In genomic region chr4:44981974-44982287, GRCm38 (mm10) we compare ENCODE assay signal across 8 mouse cellular contexts. TPM values are rescaled to one million over a fixed set of nuclear protein-coding genes. Genes with fewer than 3 reads are reported as not detected.
DNase-seq lines count a peak whose midpoint lies in the region; ATAC-seq and TF ChIP-seq lines count a peak whose summit lies in the region.

No protein-coding gene starts in this region.

- no peaks in the 10 kb centered on the region for H3K27me3 ChIP-seq in heart, postnatal 0 days (ENCODE audit: control insufficient read depth, insufficient read depth, low read length)
- H3K27me3 ChIP-seq in limb, embryonic 15.5 days = no peaks in the 10 kb centered on the region

- peak overlapping the region; percentile 69 for H3K9ac ChIP-seq in heart, postnatal 0 days (replicated peaks; ENCODE audit: low read depth, low read length)
- H3K9ac ChIP-seq in limb, embryonic 15.5 days = peak overlapping the region; percentile 63; the same call in 1 of the 2 replicates

- peak; percentile 54 for DNase-seq in adrenal gland, adult 2 months
- DNase-seq in adrenal gland, postnatal 36 days = no peak
- peak; percentile 43 for DNase-seq in 3134 (ENCODE audit: extremely low read depth, insufficient read length, low spot score)
- peak; percentile 7 for DNase-seq in heart, postnatal 0 days (ENCODE audit: low spot score)
- no peak for DNase-seq in layer of hippocampus, postnatal 10 days (ENCODE audit: low spot score in 2 of 2)
- no peak for DNase-seq in urinary bladder, postnatal 10 days (ENCODE audit: low spot score)
- no peak for DNase-seq in adrenal gland, adult (ENCODE audit: inconsistent age in 2 of 2, low spot score in 1 of 2)

- peaks cover 32% of the 10 kb centered on the region for H3K4me1 ChIP-seq in heart, postnatal 0 days (ENCODE audit: control insufficient read depth, insufficient read depth)
- peaks cover 29% of the 10 kb centered on the region for H3K4me1 ChIP-seq in limb, embryonic 15.5 days

- H3K36me3 ChIP-seq in heart, postnatal 0 days (replicated peaks; ENCODE audit: control insufficient read depth, insufficient read depth, low read length) = peaks cover 30% of the 10 kb centered on the region
- H3K36me3 ChIP-seq in limb, embryonic 15.5 days = peaks cover 26% of the 10 kb centered on the region; the same call in 1 of the 2 replicates

- H3K4me3 ChIP-seq in heart, postnatal 0 days (ENCODE audit: low read depth, low read length) = peak overlapping the region; percentile 71
- peak overlapping the region; percentile 78 for H3K4me3 ChIP-seq in limb, embryonic 15.5 days

- H3K27ac ChIP-seq in heart, postnatal 0 days (ENCODE audit: low read depth) = peak overlapping the region; percentile 89
- H3K27ac ChIP-seq in limb, embryonic 15.5 days = peak overlapping the region; percentile 87

- no peak for TF ChIP-seq EP300 in heart, postnatal 0 days (IDR thresholded peaks at IDR 0.05; ENCODE audit: low read depth)

- no peaks in the 10 kb centered on the region for H3K9me3 ChIP-seq in heart, postnatal 0 days (replicated peaks; ENCODE audit: control insufficient read depth, low read length)
- no peaks in the 10 kb centered on the region for H3K9me3 ChIP-seq in limb, embryonic 15.5 days

- no peak for ATAC-seq in heart, postnatal 0 days (ENCODE audit: insufficient read depth, low read depth)
- no peak for ATAC-seq in limb, embryonic 15.5 days (ENCODE audit: insufficient number of reproducible peaks, low FRiP score, low TSS enrichment, low read depth)

- peak overlapping the region; percentile 79 for H3K4me2 ChIP-seq in heart, postnatal 0 days (ENCODE audit: low read depth, low read length)
- peak overlapping the region; percentile 83 for H3K4me2 ChIP-seq in limb, embryonic 15.5 days

- 21% methylated on average over 5 of the region's 5 CpGs for WGBS in heart, postnatal 0 days
- 19% methylated on average over 5 of the region's 5 CpGs for WGBS in limb, embryonic 15.5 days

- no peak for TF ChIP-seq CTCF in heart, postnatal 0 days (IDR thresholded peaks at IDR 0.05; ENCODE audit: low read depth)

RNA-seq across cellular contexts. Expression of gene Grhpr, which starts 0.7 kb away (rescaled TPM):
- total RNA-seq in adrenal gland, adult 2 months (2021) = 100 to 1,000 TPM; 139 to 220 TPM
- 280 and 300 TPM in 2 replicates for polyA plus RNA-seq in adrenal gland, adult 2 months (2012; rRNA removed)
- 100 to 1,000 TPM; 176 to 181 TPM for total RNA-seq in adrenal gland, postnatal 36 days (2021)
- total RNA-seq in heart, postnatal 0 days (2014; rRNA removed; ENCODE audit: low replicate concordance) = 88.4 and 147 TPM in 2 replicates
- 103 and 108 TPM in 2 replicates for polyA plus RNA-seq in heart, postnatal 0 days (2015; fragmentation: Nextera tagmentation; extraction: Ambion mirVana)
- 62.2 and 65.4 TPM in 2 replicates for polyA plus RNA-seq in limb, embryonic 15.5 days (2015; fragmentation: Nextera tagmentation; extraction: Ambion mirVana)
- total RNA-seq in layer of hippocampus, postnatal 10 days (2021) = 10 to 100 TPM; 13.0 to 15.1 TPM

RNA-seq across cellular contexts. Expression of gene Zbtb5, which starts 30.3 kb away (rescaled TPM):
- total RNA-seq in adrenal gland, adult 2 months (2021) = 10 to 100 TPM in 1 of 2 experiments, 1 to 10 TPM in 1; 8.9 to 12.0 TPM
- polyA plus RNA-seq in adrenal gland, adult 2 months (2012; rRNA removed) = 13.1 and 21.3 TPM in 2 replicates
- 10 to 100 TPM in 1 of 2 experiments, 1 to 10 TPM in 1; 9.1 to 13.1 TPM for total RNA-seq in adrenal gland, postnatal 36 days (2021)
- 20.3 and 32.0 TPM in 2 replicates for total RNA-seq in heart, postnatal 0 days (2014; rRNA removed; ENCODE audit: low replicate concordance)
- polyA plus RNA-seq in heart, postnatal 0 days (2015; fragmentation: Nextera tagmentation; extraction: Ambion mirVana) = 8.5 and 8.9 TPM in 2 replicates
- polyA plus RNA-seq in limb, embryonic 15.5 days (2015; fragmentation: Nextera tagmentation; extraction: Ambion mirVana) = 21.7 and 22.8 TPM in 2 replicates
- 10 to 100 TPM; 18.3 to 18.5 TPM for total RNA-seq in layer of hippocampus, postnatal 10 days (2021)

RNA-seq across cellular contexts. Expression of gene Polr1e, which starts 36.5 kb away (rescaled TPM):
- 10 to 100 TPM; 13.0 to 16.3 TPM for total RNA-seq in adrenal gland, adult 2 months (2021)
- 2.9 and 3.1 TPM in 2 replicates for polyA plus RNA-seq in adrenal gland, adult 2 months (2012; rRNA removed)
- total RNA-seq in adrenal gland, postnatal 36 days (2021) = 10 to 100 TPM; 15.9 to 20.4 TPM
- 37.4 and 46.7 TPM in 2 replicates for total RNA-seq in heart, postnatal 0 days (2014; rRNA removed; ENCODE audit: low replicate concordance)
- 71.2 and 77.5 TPM in 2 replicates for polyA plus RNA-seq in heart, postnatal 0 days (2015; fragmentation: Nextera tagmentation; extraction: Ambion mirVana)
- polyA plus RNA-seq in limb, embryonic 15.5 days (2015; fragmentation: Nextera tagmentation; extraction: Ambion mirVana) = 29.2 and 36.1 TPM in 2 replicates
- total RNA-seq in layer of hippocampus, postnatal 10 days (2021) = 10 to 100 TPM; 17.2 to 17.4 TPM

Comparison
In these comparisons a context has a peak if more than half of its experiments do, and no peak if none do; other contexts are left out.
1. DNase-seq: peak in adrenal gland, adult 2 months (single experiment), 3134 (single experiment) and heart, postnatal 0 days (single experiment); none in adrenal gland, postnatal 36 days (0 of 2), layer of hippocampus, postnatal 10 days (0 of 2), urinary bladder, postnatal 10 days (single experiment) and adrenal gland, adult (0 of 2).